Mouse (Mus musculus): Measurements from ENCODE around the gene Gm10837. TPM values are rescaled to one million over a fixed set of nuclear protein-coding genes. Genes with fewer than 3 reads are reported as not detected.
"Not testable (repeated sequence)": the region's sequence is repeated elsewhere in the genome, so short reads cannot be mapped to it uniquely, and the experiment has no call there.

The Gm10837 gene
- polyA plus RNA-seq, 1 experiment, result not detected

DNA sequence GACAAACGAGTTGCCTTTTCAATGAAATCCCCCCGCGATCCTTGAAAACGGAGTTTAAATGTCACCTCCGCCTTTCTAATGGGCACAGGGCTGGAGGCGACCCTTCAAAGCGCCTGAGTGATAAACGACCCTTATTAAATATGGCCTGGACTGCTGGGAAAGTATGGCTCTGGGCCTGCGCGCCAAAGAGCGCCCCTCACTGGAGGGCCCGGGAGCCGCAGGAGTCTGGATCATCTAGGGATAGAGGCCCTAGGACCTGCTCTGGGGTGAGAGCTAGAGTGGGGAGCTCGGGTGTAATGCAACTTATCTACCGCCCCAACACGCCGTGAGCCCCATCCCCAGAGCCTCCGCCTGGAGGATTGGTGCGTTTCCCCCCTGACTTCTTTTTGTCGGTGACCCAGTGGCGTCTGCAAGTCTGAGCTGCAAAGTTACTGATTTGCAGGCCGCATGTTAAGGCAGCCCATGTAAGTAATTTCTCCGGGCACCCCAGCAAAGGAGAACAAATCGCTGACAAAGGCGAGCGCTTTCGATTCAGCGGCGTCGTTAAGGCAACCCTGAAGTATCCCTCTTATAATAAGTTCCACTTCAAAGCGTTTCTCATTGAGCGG is 36.9 kb upstream of the Gm10837 start:
- no peaks in the 10 kb centered on the region for H3K36me3 ChIP-seq (ENCODE audit: control insufficient read depth, insufficient read depth, low read length)
- no peak for TF ChIP-seq CTCF (IDR thresholded peaks at IDR 0.05; ENCODE audit: extremely low read depth, insufficient read depth, insufficient read length, insufficient replicate concordance)
- no peak for TF ChIP-seq POLR2A (IDR thresholded peaks at IDR 0.05; ENCODE audit: low read depth, low read length)
- no peaks in the 10 kb centered on the region for H3K4me1 ChIP-seq (ENCODE audit: control insufficient read depth, insufficient read depth, insufficient read length)
- no peak overlapping the region for H3K4me3 ChIP-seq (ENCODE audit: extremely low read depth, insufficient read depth, insufficient read length)
- no peak overlapping the region for H3K27ac ChIP-seq (ENCODE audit: insufficient read depth, low read length)
- peaks cover 26% of the 10 kb centered on the region for H3K27me3 ChIP-seq (ENCODE audit: control insufficient read depth, insufficient read depth, low read length)
- 15% methylated on average over 32 of the region's 32 CpGs for WGBS
- DNase-seq (ENCODE audit: low read depth in 1 of 2, low spot score in 2 of 2), result no peak

DNA sequence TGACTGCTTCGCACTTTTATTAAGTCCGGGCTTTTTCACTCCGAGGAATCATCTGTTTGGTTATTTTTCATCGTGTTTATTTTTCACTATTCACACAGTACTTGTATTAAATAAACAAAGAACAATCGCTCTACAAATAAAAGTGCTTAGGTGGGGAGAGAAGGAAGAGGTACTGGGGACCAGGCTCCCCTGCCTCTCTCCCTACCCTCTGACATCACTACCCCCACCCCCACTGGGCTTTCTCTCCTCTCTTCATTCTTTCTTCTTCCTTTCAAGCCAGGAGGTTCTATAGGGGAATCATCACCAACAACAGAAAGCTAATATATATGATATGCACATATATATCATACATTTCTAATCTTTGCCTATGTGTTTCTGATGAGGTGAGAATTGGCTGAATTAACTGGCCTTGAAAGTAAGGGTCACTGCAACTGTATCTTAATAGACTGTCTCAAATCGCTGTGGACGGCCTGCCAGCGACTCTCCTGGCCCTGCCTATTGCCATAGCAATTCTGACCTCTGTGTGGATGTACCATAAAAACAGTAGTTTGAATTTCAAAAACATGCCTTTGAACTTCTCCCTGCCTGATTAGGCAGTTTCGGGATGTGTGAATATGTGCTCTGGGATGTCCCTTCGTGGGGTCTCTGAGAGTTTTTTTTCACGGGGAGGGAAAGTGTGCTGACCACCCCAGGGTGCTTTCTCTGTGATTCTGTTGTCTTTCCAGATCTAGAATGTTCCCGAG is 36.2 kb upstream of the Gm10837 start:
- TF ChIP-seq POLR2A (IDR thresholded peaks at IDR 0.05; ENCODE audit: low read depth, low read length), result no peak
- no peak for TF ChIP-seq CTCF (IDR thresholded peaks at IDR 0.05; ENCODE audit: extremely low read depth, insufficient read depth, insufficient read length, insufficient replicate concordance)
- no peaks in the 10 kb centered on the region for H3K36me3 ChIP-seq (ENCODE audit: control insufficient read depth, insufficient read depth, low read length)
- H3K4me1 ChIP-seq (ENCODE audit: control insufficient read depth, insufficient read depth, insufficient read length), result no peaks in the 10 kb centered on the region
- no peak for DNase-seq (ENCODE audit: low read depth in 1 of 2, low spot score in 2 of 2)
- peaks cover 26% of the 10 kb centered on the region for H3K27me3 ChIP-seq (ENCODE audit: control insufficient read depth, insufficient read depth, low read length)
- no peak overlapping the region for H3K4me3 ChIP-seq (ENCODE audit: extremely low read depth, insufficient read depth, insufficient read length)
- H3K27ac ChIP-seq (ENCODE audit: insufficient read depth, low read length), result no peak overlapping the region
- 41% methylated on average over 12 of the region's 12 CpGs for WGBS

- 85% methylated on average over 10 of the region's 10 CpGs for WGBS
- peaks cover 24% of the 10 kb centered on the region for H3K27me3 ChIP-seq (ENCODE audit: control insufficient read depth, insufficient read depth, low read length)
- no peak for TF ChIP-seq CTCF (IDR thresholded peaks at IDR 0.05; ENCODE audit: extremely low read depth, insufficient read depth, insufficient read length, insufficient replicate concordance)
- TF ChIP-seq POLR2A (IDR thresholded peaks at IDR 0.05; ENCODE audit: low read depth, low read length), result no peak
These were observed 35.4 kb upstream of the Gm10837 start for GRCm38 (mm10) chr14:122454901-122455561.

DNA sequence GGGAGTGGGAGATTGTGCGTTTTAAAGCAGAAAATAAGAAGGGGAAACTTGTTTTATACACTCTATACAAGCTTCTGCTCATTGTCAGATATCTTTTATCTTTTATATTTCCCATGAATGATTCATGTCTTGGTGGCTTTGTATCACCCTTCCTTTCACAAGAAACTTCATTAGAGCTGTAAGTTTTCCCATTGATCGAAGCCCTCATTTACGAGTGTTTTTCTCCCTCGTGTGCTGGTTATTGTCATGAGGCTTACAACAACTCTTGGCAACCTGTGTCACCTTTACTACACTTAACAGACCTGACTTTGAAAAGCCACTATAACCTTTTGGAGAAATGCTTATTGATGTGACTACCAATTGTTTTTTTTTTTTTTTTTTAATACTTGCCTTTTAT is 34.8 kb upstream of the Gm10837 start:
- TF ChIP-seq CTCF (IDR thresholded peaks at IDR 0.05; ENCODE audit: extremely low read depth, insufficient read depth, insufficient read length, insufficient replicate concordance) (no peak), POLR2A (IDR thresholded peaks at IDR 0.05; ENCODE audit: low read depth, low read length) (no peak)
- Histone ChIP-seq H3K4me1 (ENCODE audit: control insufficient read depth, insufficient read depth, insufficient read length) (no peaks in the 10 kb centered on the region), H3K4me3 (ENCODE audit: extremely low read depth, insufficient read depth, insufficient read length) (no peak overlapping the region), H3K27ac (ENCODE audit: insufficient read depth, low read length) (no peak overlapping the region), H3K27me3 (ENCODE audit: control insufficient read depth, insufficient read depth, low read length) (peaks cover 19% of the 10 kb centered on the region), H3K36me3 (ENCODE audit: control insufficient read depth, insufficient read depth, low read length) (no peaks in the 10 kb centered on the region)
- DNase-seq (ENCODE audit: low read depth in 1 of 2, low spot score in 2 of 2), result no peak
- 87% methylated on average over 4 of the region's 4 CpGs for WGBS

More at GRCm38 (mm10) chr14:122454901-122455561, 35.4 kb upstream of the Gm10837 start:
- no peaks in the 10 kb centered on the region for H3K4me1 ChIP-seq (ENCODE audit: control insufficient read depth, insufficient read depth, insufficient read length)
- H3K27ac ChIP-seq (ENCODE audit: insufficient read depth, low read length), result no peak overlapping the region
- no peak for DNase-seq (ENCODE audit: low read depth in 1 of 2, low spot score in 2 of 2)
- H3K36me3 ChIP-seq (ENCODE audit: control insufficient read depth, insufficient read depth, low read length), result no peaks in the 10 kb centered on the region
- H3K4me3 ChIP-seq (ENCODE audit: extremely low read depth, insufficient read depth, insufficient read length), result no peak overlapping the region

GRCm38 (mm10) chr14:122459332-122459731 is 31.1 kb upstream of the Gm10837 start:
- peaks cover 19% of the 10 kb centered on the region for H3K27me3 ChIP-seq (ENCODE audit: control insufficient read depth, insufficient read depth, low read length)
- DNase-seq (ENCODE audit: low read depth in 1 of 2, low spot score in 2 of 2); H3K27ac ChIP-seq (ENCODE audit: insufficient read depth, low read length); H3K4me3 ChIP-seq (ENCODE audit: extremely low read depth, insufficient read depth, insufficient read length); H3K4me1 ChIP-seq (ENCODE audit: control insufficient read depth, insufficient read depth, insufficient read length); H3K36me3 ChIP-seq (ENCODE audit: control insufficient read depth, insufficient read depth, low read length): not testable (repeated sequence)
- WGBS, result 89% methylated on average over 9 of the region's 12 CpGs

DNA sequence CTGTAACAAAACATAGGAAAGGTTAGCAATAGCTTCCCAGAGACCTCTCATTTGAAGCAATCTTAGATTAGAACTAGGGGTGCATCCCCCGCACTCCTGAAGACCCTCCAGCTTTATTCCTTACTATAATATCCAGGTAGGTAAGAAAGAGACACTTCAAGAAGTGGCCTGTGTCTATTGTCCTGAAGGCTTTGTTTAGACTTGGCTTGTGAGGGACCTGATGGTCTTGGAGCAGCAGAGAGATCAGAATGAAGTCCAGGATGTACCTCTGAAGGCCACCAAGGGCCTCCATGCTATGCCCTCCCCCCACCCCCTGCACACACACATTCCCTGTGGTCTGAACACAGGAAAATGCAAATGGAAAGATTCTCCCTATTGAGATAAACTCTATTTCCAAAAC is 30.6 kb upstream of the Gm10837 start:
- DNase-seq (ENCODE audit: low read depth in 1 of 2, low spot score in 2 of 2), result no peak
- Histone ChIP-seq H3K27me3 (ENCODE audit: control insufficient read depth, insufficient read depth, low read length) (peaks cover 22% of the 10 kb centered on the region), H3K27ac (ENCODE audit: insufficient read depth, low read length) (no peak overlapping the region), H3K4me3 (ENCODE audit: extremely low read depth, insufficient read depth, insufficient read length) (no peak overlapping the region), H3K4me1 (ENCODE audit: control insufficient read depth, insufficient read depth, insufficient read length) (peaks cover 8% of the 10 kb centered on the region), H3K36me3 (ENCODE audit: control insufficient read depth, insufficient read depth, low read length) (no peaks in the 10 kb centered on the region)
- WGBS, result 92% methylated on average over 1 of the region's 1 CpGs
- TF ChIP-seq POLR2A (IDR thresholded peaks at IDR 0.05; ENCODE audit: low read depth, low read length), result no peak

GRCm38 (mm10) chr14:122460226-122460625 is 30.2 kb upstream of the Gm10837 start:
- H3K27ac ChIP-seq (ENCODE audit: insufficient read depth, low read length), result no peak overlapping the region
- no peak for DNase-seq (ENCODE audit: low read depth in 1 of 2, low spot score in 2 of 2)
- WGBS, result 82% methylated on average over 5 of the region's 5 CpGs
- peaks cover 27% of the 10 kb centered on the region for H3K27me3 ChIP-seq (ENCODE audit: control insufficient read depth, insufficient read depth, low read length)
- peaks cover 12% of the 10 kb centered on the region for H3K4me1 ChIP-seq (ENCODE audit: control insufficient read depth, insufficient read depth, insufficient read length)
- TF ChIP-seq CTCF (IDR thresholded peaks at IDR 0.05; ENCODE audit: extremely low read depth, insufficient read depth, insufficient read length, insufficient replicate concordance), result no peak
- TF ChIP-seq POLR2A (IDR thresholded peaks at IDR 0.05; ENCODE audit: low read depth, low read length), result no peak
- no peaks in the 10 kb centered on the region for H3K36me3 ChIP-seq (ENCODE audit: control insufficient read depth, insufficient read depth, low read length)
- H3K4me3 ChIP-seq (ENCODE audit: extremely low read depth, insufficient read depth, insufficient read length), result no peak overlapping the region
